Mouse (Mus musculus): Measurements from ENCODE around the gene Gm10644.

- TF ChIP-seq CTCF (IDR thresholded peaks at IDR 0.05; ENCODE audit: low read depth), result no peak
- peak; percentile 22 for TF ChIP-seq EP300 (optimal IDR thresholded peaks at IDR 0.05)
These were observed 17.4 kb upstream of the Gm10644 start, which contains the start of gene Prkaca for GRCm38 (mm10) chr8:83972150-83973120.

Measured in stomach, postnatal 0 days (tissue).